Mouse (Mus musculus) intestine, embryonic 16.5 days (tissue): ENCODE measurements at regions not wholly inside any gene's neighbourhood (a gene's known extent, or its start where the extent isn't known, plus 50 kb on each side); places are given as distances from the start of the nearest gene placed in this dataset.

Source experiments
- ATAC-seq: fragments of 200-750 bp; cut with Nextera tagmentation; 2 replicates; pipeline ENCODE4 v1.8.0; 2017; ENCODE audit warnings: moderate TSS enrichment, moderate library complexity
- H3K27ac ChIP-seq: fragments of 300-500 bp; sonication (generic); 2 replicates; pipeline ENCODE4 v1.5.1; 2014; ENCODE audit warnings: mild to moderate bottlenecking, low read length
- H3K27me3 ChIP-seq: fragments of 300-500 bp; sonication (generic); replicated peaks from 2 replicates; pipeline ENCODE4 v1.6.1; 2014; ENCODE audit warnings: low read length, control low read depth, mixed read lengths; ENCODE audit not compliant: control insufficient read depth, insufficient read depth
- H3K36me3 ChIP-seq: fragments of 300-500 bp; sonication (generic); 2 replicates; pipeline ENCODE4 v1.6.1; 2014; ENCODE audit warnings: low read length, control low read depth; ENCODE audit not compliant: control insufficient read depth, insufficient read depth
- H3K4me1 ChIP-seq: fragments of 300-500 bp; sonication (generic); 2 replicates; pipeline ENCODE4 v1.6.1; 2014; ENCODE audit warnings: low read length, control low read depth, mixed read lengths; ENCODE audit not compliant: control insufficient read depth, insufficient read depth
- H3K4me2 ChIP-seq: fragments of 300-500 bp; sonication (generic); 2 replicates; pipeline ENCODE4 v1.6.1; 2014; ENCODE audit warnings: low read depth, low read length, control low read depth
- H3K4me3 ChIP-seq: fragments of 300-500 bp; sonication (generic); 2 replicates; pipeline ENCODE4 v1.5.1; 2014; ENCODE audit warnings: mild to moderate bottlenecking, low read length
- H3K9ac ChIP-seq: fragments of 300-500 bp; sonication (generic); 2 replicates; pipeline ENCODE4 v1.6.1; 2014; ENCODE audit warnings: low read depth, low read length
- H3K9me3 ChIP-seq: fragments of 300-500 bp; sonication (generic); 2 replicates; pipeline ENCODE4 v1.6.1; 2016; ENCODE audit warnings: low read length, control low read depth; ENCODE audit not compliant: control insufficient read depth
- WGBS: fragments of 180-500 bp; shearing (Covaris S2); extraction: QIAGEN DNeasy Blood & Tissue Kit; methylation state at CpG from one replicate; pipeline ENCODE4 v1.1.7; 2014; 5-methylcytosine and 5-hydroxymethylcytosine counted together

GRCm38 (mm10) chr11:63425741-63426140 is 297.0 kb downstream of the Pmp22 start:
- Histone ChIP-seq H3K4me2 (no peak overlapping the region), H3K9me3 (no peaks in the 10 kb centered on the region), H3K9ac (no peak overlapping the region), H3K4me3 (no peak overlapping the region), H3K27ac (no peak overlapping the region), H3K27me3 (no peaks in the 10 kb centered on the region), H3K36me3 (no peaks in the 10 kb centered on the region), H3K4me1 (no peaks in the 10 kb centered on the region)
- ATAC-seq: no peak
- WGBS: 72% methylated on average over 11 of the region's 11 CpGs

DNA sequence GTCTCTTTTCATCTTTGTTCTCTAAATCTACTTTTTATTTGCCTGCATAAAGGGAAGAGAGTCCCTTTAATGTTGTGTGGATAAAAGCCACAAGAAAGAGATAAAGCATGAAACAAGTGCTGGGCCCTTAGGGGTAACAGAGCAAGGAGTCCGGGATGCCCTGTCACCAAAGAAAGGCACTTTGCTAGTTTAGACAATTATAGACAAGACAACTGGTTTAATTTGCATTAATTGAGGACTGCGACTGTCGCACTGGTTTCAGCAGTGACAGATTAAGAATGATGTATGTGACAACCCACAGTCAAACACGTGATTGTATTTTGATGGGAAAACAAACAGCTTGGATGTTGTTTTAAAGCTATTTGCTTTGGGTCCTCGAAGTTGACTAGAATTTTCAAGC is 325.0 kb downstream of the Pmp22 start:
- Histone ChIP-seq H3K9me3 (no peaks in the 10 kb centered on the region), H3K4me1 (no peaks in the 10 kb centered on the region)
- 64% methylated on average over 5 of the region's 5 CpGs for WGBS

GRCm38 (mm10) chr11:63454910-63455531 is 326.2 kb downstream of the Pmp22 start:
- no peaks in the 10 kb centered on the region for H3K27me3 ChIP-seq
- no peak overlapping the region for H3K9ac ChIP-seq
- H3K27ac ChIP-seq: no peak overlapping the region
- no peak for ATAC-seq
- no peak overlapping the region for H3K4me2 ChIP-seq
- no peak overlapping the region for H3K4me3 ChIP-seq
- H3K9me3 ChIP-seq: no peaks in the 10 kb centered on the region
- no peaks in the 10 kb centered on the region for H3K4me1 ChIP-seq
- 41% methylated on average over 17 of the region's 17 CpGs for WGBS
- no peaks in the 10 kb centered on the region for H3K36me3 ChIP-seq

More for the DNA sequence above, 325.0 kb downstream of the Pmp22 start:
- Histone ChIP-seq H3K4me3 (no peak overlapping the region), H3K27me3 (no peaks in the 10 kb centered on the region), H3K9ac (no peak overlapping the region), H3K4me2 (no peak overlapping the region), H3K36me3 (no peaks in the 10 kb centered on the region), H3K27ac (no peak overlapping the region)
- ATAC-seq: no peak

GRCm38 (mm10) chr11:63456356-63456755 is 327.6 kb downstream of the Pmp22 start:
- no peak for ATAC-seq
- 63% methylated on average over 3 of the region's 3 CpGs for WGBS

DNA sequence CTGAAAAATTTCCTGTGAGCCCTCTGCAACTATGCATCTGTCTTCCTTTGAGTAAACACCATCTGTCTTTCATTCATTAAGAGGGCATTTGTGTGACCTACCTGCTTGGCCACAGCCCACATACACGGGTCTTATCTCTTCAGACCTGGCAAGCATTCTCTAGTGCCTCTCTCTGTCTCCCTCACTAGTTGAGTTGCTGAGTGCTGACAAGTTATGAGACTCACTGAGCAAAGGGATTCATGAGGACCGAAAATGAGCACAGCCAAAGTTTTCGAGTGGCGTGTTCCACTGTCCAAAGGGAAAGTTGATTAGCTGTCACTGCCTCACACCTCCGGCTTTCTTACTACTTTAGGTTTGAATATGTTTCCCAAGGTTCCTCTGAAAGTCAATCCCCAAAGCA is 328.5 kb downstream of the Pmp22 start:
- no peak overlapping the region for H3K27ac ChIP-seq
- no peak overlapping the region for H3K4me2 ChIP-seq
- H3K4me3 ChIP-seq: no peak overlapping the region
- H3K36me3 ChIP-seq: no peaks in the 10 kb centered on the region
- no peak for ATAC-seq
- H3K27me3 ChIP-seq: no peaks in the 10 kb centered on the region
- H3K9ac ChIP-seq: no peak overlapping the region
- H3K4me1 ChIP-seq: no peaks in the 10 kb centered on the region
- WGBS: 66% methylated on average over 5 of the region's 5 CpGs
- no peaks in the 10 kb centered on the region for H3K9me3 ChIP-seq

More at GRCm38 (mm10) chr11:63456356-63456755, 327.6 kb downstream of the Pmp22 start:
- Histone ChIP-seq H3K4me2 (no peak overlapping the region), H3K9me3 (no peaks in the 10 kb centered on the region), H3K4me1 (no peaks in the 10 kb centered on the region), H3K27ac (no peak overlapping the region), H3K9ac (no peak overlapping the region), H3K4me3 (no peak overlapping the region), H3K27me3 (no peaks in the 10 kb centered on the region), H3K36me3 (no peaks in the 10 kb centered on the region)

DNA sequence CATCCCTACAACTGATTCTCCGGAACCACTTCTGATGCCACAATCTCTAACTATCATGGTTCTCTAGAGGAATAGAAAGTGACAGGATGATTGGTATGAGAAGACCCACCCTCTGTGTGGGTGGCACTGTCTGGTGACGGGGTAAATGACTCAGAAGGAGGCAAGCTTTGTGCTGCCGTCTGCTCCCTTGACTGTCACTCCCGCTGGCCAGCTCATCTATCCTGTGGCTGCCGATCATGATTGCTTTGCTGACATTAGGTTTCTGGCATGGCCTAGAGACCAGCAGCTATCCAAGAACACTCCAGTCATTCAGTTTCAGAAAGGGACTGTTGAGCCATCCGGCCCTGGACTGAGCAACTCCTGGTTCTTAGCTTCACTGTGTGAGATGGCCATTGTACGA is 331.4 kb downstream of the Pmp22 start:
- H3K4me3 ChIP-seq: no peak overlapping the region
- H3K9me3 ChIP-seq: no peaks in the 10 kb centered on the region
- H3K36me3 ChIP-seq: no peaks in the 10 kb centered on the region
- 0 out of 2 replicates have a peak, but pooled peaks cover 3% of the 10 kb centered on the region for H3K4me1 ChIP-seq
- no peak overlapping the region for H3K9ac ChIP-seq
- H3K27me3 ChIP-seq: no peaks in the 10 kb centered on the region
- 89% methylated on average over 7 of the region's 7 CpGs for WGBS
- no peak overlapping the region for H3K27ac ChIP-seq
- no peak overlapping the region for H3K4me2 ChIP-seq
- ATAC-seq: no peak

GRCm38 (mm10) chr11:63463797-63464331 is 335.1 kb downstream of the Pmp22 start:
- 62% methylated on average over 18 of the region's 18 CpGs for WGBS
- no peaks in the 10 kb centered on the region for H3K36me3 ChIP-seq
- no peaks in the 10 kb centered on the region for H3K27me3 ChIP-seq
- H3K9me3 ChIP-seq: no peaks in the 10 kb centered on the region
- no peak overlapping the region for H3K4me2 ChIP-seq
- H3K4me3 ChIP-seq: no peak overlapping the region
- H3K9ac ChIP-seq: no peak overlapping the region
- H3K27ac ChIP-seq: no peak overlapping the region
- 0 out of 2 replicates have a peak, but pooled peaks cover 3% of the 10 kb centered on the region for H3K4me1 ChIP-seq
- no peak for ATAC-seq

GRCm38 (mm10) chr11:63465941-63466340 is 337.2 kb downstream of the Pmp22 start:
- Histone ChIP-seq H3K4me1 (0 out of 2 replicates have a peak, but pooled peaks cover 3% of the 10 kb centered on the region), H3K9ac (no peak overlapping the region), H3K4me3 (no peak overlapping the region), H3K27ac (no peak overlapping the region), H3K36me3 (no peaks in the 10 kb centered on the region), H3K27me3 (no peaks in the 10 kb centered on the region), H3K4me2 (no peak overlapping the region), H3K9me3 (no peaks in the 10 kb centered on the region)
- WGBS: 87% methylated on average over 6 of the region's 6 CpGs
- ATAC-seq: no peak

DNA sequence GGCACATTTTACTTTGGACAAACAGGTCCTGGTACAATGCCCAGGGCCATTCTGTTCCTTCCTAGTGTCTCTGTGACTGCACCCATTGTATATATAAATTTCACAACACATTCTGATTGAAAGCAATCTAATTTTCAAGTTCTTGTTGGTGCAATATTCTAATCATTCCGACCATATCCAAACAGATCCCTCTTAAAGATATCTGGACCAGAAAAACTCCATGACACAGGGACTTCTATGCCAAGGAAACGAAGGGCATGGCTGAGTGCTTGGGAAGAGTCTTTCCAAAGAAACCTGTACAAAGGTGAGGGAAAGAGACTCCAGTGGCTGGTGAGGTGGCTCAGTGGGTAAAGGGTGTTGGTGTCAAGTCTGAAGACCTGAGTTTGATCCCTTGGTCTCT is 337.8 kb downstream of the Pmp22 start:
- Histone ChIP-seq H3K4me2 (no peak overlapping the region), H3K27me3 (no peaks in the 10 kb centered on the region), H3K27ac (no peak overlapping the region), H3K36me3 (no peaks in the 10 kb centered on the region), H3K9me3 (no peaks in the 10 kb centered on the region), H3K4me3 (no peak overlapping the region), H3K9ac (no peak overlapping the region), H3K4me1 (0 out of 2 replicates have a peak, but pooled peaks cover 3% of the 10 kb centered on the region)
- 85% methylated on average over 2 of the region's 2 CpGs for WGBS
- ATAC-seq: no peak

GRCm38 (mm10) chr11:63474831-63475230 is 346.0 kb downstream of the Pmp22 start:
- Histone ChIP-seq H3K4me3 (no peak overlapping the region), H3K27me3 (no peaks in the 10 kb centered on the region), H3K4me2 (no peak overlapping the region), H3K9me3 (no peaks in the 10 kb centered on the region), H3K9ac (no peak overlapping the region), H3K36me3 (no peaks in the 10 kb centered on the region), H3K27ac (no peak overlapping the region), H3K4me1 (no peaks in the 10 kb centered on the region)
- ATAC-seq: no peak
- 95% methylated on average over 15 of the region's 15 CpGs for WGBS
